Mouse (Mus musculus): ENCODE results near the gene Adarb2.

DNA sequence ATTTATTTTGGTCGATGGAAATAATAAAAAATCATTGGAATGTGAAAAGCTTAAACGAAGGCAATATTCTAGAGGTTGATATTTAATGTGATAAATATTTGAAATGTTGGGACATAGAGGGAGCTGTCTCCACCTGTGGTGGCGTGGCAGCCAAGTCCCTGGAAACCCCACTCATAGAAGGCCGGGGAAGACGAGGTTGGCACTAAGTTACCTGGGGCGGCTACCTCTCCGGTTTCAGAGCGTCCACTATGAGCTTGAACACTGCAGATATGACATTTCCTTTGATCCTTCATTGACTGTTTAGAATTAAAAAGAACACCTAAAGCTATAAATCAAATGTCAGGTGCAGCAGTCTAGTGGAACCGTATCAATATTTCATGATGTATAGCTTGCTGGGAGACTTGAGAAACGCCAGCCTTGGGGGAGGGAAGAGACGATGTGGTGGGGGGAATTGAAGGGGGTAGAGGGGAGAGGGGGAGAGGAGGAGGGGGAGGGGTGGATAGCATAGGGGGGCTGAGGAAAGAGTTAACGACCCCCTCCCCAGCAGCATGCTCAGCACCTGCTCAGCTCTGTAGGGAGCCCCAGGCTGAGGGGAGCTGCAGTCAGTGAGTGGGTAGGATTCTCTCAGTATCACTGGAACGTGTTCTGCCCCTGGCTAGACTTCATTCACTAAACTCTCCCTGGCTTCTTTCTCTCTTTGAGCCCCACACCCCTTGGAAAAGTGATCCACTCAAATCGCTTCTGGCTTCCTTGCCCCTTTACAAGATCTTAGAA lies 410.1 kb downstream of the Adarb2 start:
- TF ChIP-seq CTCF (IDR thresholded peaks at IDR 0.05; ENCODE audit: insufficient read depth, low read length) (no peak), POLR2A (IDR thresholded peaks at IDR 0.05; ENCODE audit: borderline replicate concordance, extremely low read depth, low read depth, low read length) (no peak)
